9 mouse cellular contexts compared by ENCODE assay signal in genomic region chr7:143057667-143058220, GRCm38 (mm10). TPM values are rescaled to one million over a fixed set of nuclear protein-coding genes. Genes with fewer than 3 reads are reported as not detected.
DNase-seq lines count a peak whose midpoint lies in the region; ATAC-seq and TF ChIP-seq lines count a peak whose summit lies in the region.
"Had no signal": no experiment of that assay in that cellular context is flagged by ENCODE, and none has a peak within 500 bp of the region (broad histone marks: within the 10 kb centered on the region; RNA-seq: fewer than 3 reads in every experiment).

No protein-coding gene starts in this region.

- no peak for TF ChIP-seq CTCF in kidney, postnatal 0 days (IDR thresholded peaks at IDR 0.05; ENCODE audit: low read depth)
- TF ChIP-seq CTCF in hindbrain, postnatal 0 days (IDR thresholded peaks at IDR 0.05; ENCODE audit: low read depth): no peak

- peaks cover 39% of the 10 kb centered on the region for H3K4me1 ChIP-seq in kidney, postnatal 0 days (replicated peaks; ENCODE audit: insufficient read depth, low read length)
- peaks cover 45% of the 10 kb centered on the region for H3K4me1 ChIP-seq in hindbrain, postnatal 0 days (ENCODE audit: insufficient read depth, low read length)

- H3K36me3 ChIP-seq in kidney, postnatal 0 days (ENCODE audit: insufficient read depth, low read length): peaks cover 7% of the 10 kb centered on the region; the same call in 1 of the 2 replicates
- peaks cover 1% of the 10 kb centered on the region; the same call in 1 of the 2 replicates for H3K36me3 ChIP-seq in hindbrain, postnatal 0 days (ENCODE audit: insufficient read depth, low read length)

- no peak overlapping the region for H3K4me3 ChIP-seq in kidney, postnatal 0 days (replicated peaks; ENCODE audit: low read depth, low read length)
- no peak overlapping the region for H3K4me3 ChIP-seq in hindbrain, postnatal 0 days (ENCODE audit: low read length)
- H3K4me3 ChIP-seq: midbrain, embryonic 10.5 days had no signal

- no peak for ATAC-seq in kidney, postnatal 0 days (replicated peaks; ENCODE audit: low FRiP score, low read depth)
- ATAC-seq in common myeloid progenitor, adult 5-6 weeks (replicated peaks; ENCODE audit: low read depth, poor library complexity, severe bottlenecking): peak; percentile 19
- ATAC-seq in hindbrain, postnatal 0 days: no peak
- ATAC-seq in megakaryocyte-erythroid progenitor cell, adult 5-6 weeks (replicated peaks; ENCODE audit: low FRiP score, low TSS enrichment, poor library complexity, severe bottlenecking): peak; percentile 67

- 66% methylated on average over 9 of the region's 9 CpGs for WGBS in kidney, postnatal 0 days
- 86% methylated on average over 9 of the region's 9 CpGs for WGBS in hindbrain, postnatal 0 days

- no peak overlapping the region for H3K9ac ChIP-seq in kidney, postnatal 0 days (ENCODE audit: low read depth, low read length)
- H3K9ac ChIP-seq in hindbrain, postnatal 0 days (replicated peaks; ENCODE audit: low read length): no peak overlapping the region

- H3K27me3 ChIP-seq in kidney, postnatal 0 days (ENCODE audit: insufficient read depth, low read length): no peaks in the 10 kb centered on the region
- no peaks in the 10 kb centered on the region for H3K27me3 ChIP-seq in hindbrain, postnatal 0 days (ENCODE audit: insufficient read depth, low read length)

- peak overlapping the region; percentile 24 for H3K4me2 ChIP-seq in kidney, postnatal 0 days (ENCODE audit: low read length)
- no peak overlapping the region for H3K4me2 ChIP-seq in hindbrain, postnatal 0 days (ENCODE audit: low read depth, low read length)

- no peak for DNase-seq in kidney, postnatal 0 days (ENCODE audit: low spot score)
- no peak for DNase-seq in kidney, postnatal 4 days
- DNase-seq in hindbrain, postnatal 0 days (ENCODE audit: low spot score): no peak
- no peak for DNase-seq in gastrocnemius, adult 18-20 months (ENCODE audit: low spot score)
- no peak for DNase-seq in retina, embryonic 14.5 days (ENCODE audit: low spot score)
- DNase-seq: gastrocnemius, postnatal 14 days had no signal

- peak overlapping the region; percentile 77 for H3K27ac ChIP-seq in kidney, postnatal 0 days
- peak overlapping the region; percentile 73; the same call in 1 of the 2 replicates for H3K27ac ChIP-seq in hindbrain, postnatal 0 days

- H3K9me3 ChIP-seq in kidney, postnatal 0 days (replicated peaks; ENCODE audit: low read length): no peaks in the 10 kb centered on the region
- H3K9me3 ChIP-seq in hindbrain, postnatal 0 days (ENCODE audit: low read length): no peaks in the 10 kb centered on the region
- H3K9me3 ChIP-seq: midbrain, embryonic 10.5 days had no signal

RNA-seq across cellular contexts. Expression of gene Cd81, which starts 5.2 kb away (rescaled TPM):
- polyA plus RNA-seq in kidney, postnatal 0 days (2015; fragmentation: Nextera tagmentation; extraction: Ambion mirVana): 621 and 647 TPM in 2 replicates
- total RNA-seq in common myeloid progenitor, adult 5-6 weeks (2017): 187 and 210 TPM in 2 replicates
- total RNA-seq in hindbrain, postnatal 0 days (2014; rRNA removed): 758 and 776 TPM in 2 replicates
- 708 and 751 TPM in 2 replicates for polyA plus RNA-seq in hindbrain, postnatal 0 days (2015; fragmentation: Nextera tagmentation; extraction: Ambion mirVana)
- 194 and 203 TPM in 2 replicates for total RNA-seq in megakaryocyte-erythroid progenitor cell, adult 5-6 weeks (2014; fragmentation: Nextera tagmentation)
- 214 and 238 TPM in 2 replicates for total RNA-seq in megakaryocyte-erythroid progenitor cell, adult 5-6 weeks (2017)
- total RNA-seq in gastrocnemius, adult 18-20 months (2021): 100 to 1,000 TPM in 1 of 2 experiments, 10 to 100 TPM in 1; 97.2 to 115 TPM

RNA-seq across cellular contexts. Expression of gene Tssc4, which starts 11.3 kb away (rescaled TPM):
- polyA plus RNA-seq in kidney, postnatal 0 days (2015; fragmentation: Nextera tagmentation; extraction: Ambion mirVana): 69.1 and 72.3 TPM in 2 replicates
- 25.3 and 25.5 TPM in 2 replicates for total RNA-seq in common myeloid progenitor, adult 5-6 weeks (2017)
- 106 and 118 TPM in 2 replicates for total RNA-seq in hindbrain, postnatal 0 days (2014; rRNA removed)
- 101 and 102 TPM in 2 replicates for polyA plus RNA-seq in hindbrain, postnatal 0 days (2015; fragmentation: Nextera tagmentation; extraction: Ambion mirVana)
- 36.9 and 58.7 TPM in 2 replicates for total RNA-seq in megakaryocyte-erythroid progenitor cell, adult 5-6 weeks (2014; fragmentation: Nextera tagmentation)
- total RNA-seq in megakaryocyte-erythroid progenitor cell, adult 5-6 weeks (2017): 15.5 and 37.8 TPM in 2 replicates
- 1 to 10 TPM; 6.7 to 8.0 TPM for total RNA-seq in gastrocnemius, adult 18-20 months (2021)

RNA-seq across cellular contexts. Expression of gene Trpm5, which starts 36.7 kb away (rescaled TPM):
- polyA plus RNA-seq in kidney, postnatal 0 days (2015; fragmentation: Nextera tagmentation; extraction: Ambion mirVana): 3.4 and 3.9 TPM in 2 replicates
- total RNA-seq in common myeloid progenitor, adult 5-6 weeks (2017): not detected in 2 replicates
- 2.1 and 3.0 TPM in 2 replicates for total RNA-seq in hindbrain, postnatal 0 days (2014; rRNA removed)
- polyA plus RNA-seq in hindbrain, postnatal 0 days (2015; fragmentation: Nextera tagmentation; extraction: Ambion mirVana): 2.0 and 2.6 TPM in 2 replicates
- total RNA-seq in megakaryocyte-erythroid progenitor cell, adult 5-6 weeks (2014; fragmentation: Nextera tagmentation): 0.13 TPM in 1 of 2 replicates, not detected in the other
- total RNA-seq in megakaryocyte-erythroid progenitor cell, adult 5-6 weeks (2017): 2.3 TPM in 1 of 2 replicates, not detected in the other
- total RNA-seq in gastrocnemius, adult 18-20 months (2021): not detected

RNA-seq across cellular contexts. Expression of gene Kcnq1, which starts 48.4 kb away (rescaled TPM):
- 12.6 and 13.4 TPM in 2 replicates for polyA plus RNA-seq in kidney, postnatal 0 days (2015; fragmentation: Nextera tagmentation; extraction: Ambion mirVana)
- not detected in 2 replicates for total RNA-seq in common myeloid progenitor, adult 5-6 weeks (2017)
- total RNA-seq in hindbrain, postnatal 0 days (2014; rRNA removed): 1.2 and 1.9 TPM in 2 replicates
- 1.1 and 1.4 TPM in 2 replicates for polyA plus RNA-seq in hindbrain, postnatal 0 days (2015; fragmentation: Nextera tagmentation; extraction: Ambion mirVana)
- 0.46 TPM in 1 of 2 replicates, not detected in the other for total RNA-seq in megakaryocyte-erythroid progenitor cell, adult 5-6 weeks (2014; fragmentation: Nextera tagmentation)
- not detected in 2 replicates for total RNA-seq in megakaryocyte-erythroid progenitor cell, adult 5-6 weeks (2017)
- under 1 TPM; 0.50 to 0.57 TPM for total RNA-seq in gastrocnemius, adult 18-20 months (2021)

RNA-seq across cellular contexts. Expression of gene Tspan32, which starts 52.9 kb away (rescaled TPM):
- polyA plus RNA-seq in kidney, postnatal 0 days (2015; fragmentation: Nextera tagmentation; extraction: Ambion mirVana): 1.0 and 1.1 TPM in 2 replicates
- total RNA-seq in common myeloid progenitor, adult 5-6 weeks (2017): 115 and 119 TPM in 2 replicates
- total RNA-seq in hindbrain, postnatal 0 days (2014; rRNA removed): 0.16 and 0.29 TPM in 2 replicates
- polyA plus RNA-seq in hindbrain, postnatal 0 days (2015; fragmentation: Nextera tagmentation; extraction: Ambion mirVana): 0.40 and 0.71 TPM in 2 replicates
- total RNA-seq in megakaryocyte-erythroid progenitor cell, adult 5-6 weeks (2014; fragmentation: Nextera tagmentation): 163 and 191 TPM in 2 replicates
- 94.2 and 132 TPM in 2 replicates for total RNA-seq in megakaryocyte-erythroid progenitor cell, adult 5-6 weeks (2017)
- total RNA-seq in gastrocnemius, adult 18-20 months (2021): under 1 TPM in 1 of 2 experiments, not detected in 1; 0.40 TPM

Comparison
In these comparisons a context has a peak if more than half of its experiments do, and no peak if none do; other contexts are left out.
1. ATAC-seq: peak in common myeloid progenitor, adult 5-6 weeks (single experiment) and megakaryocyte-erythroid progenitor cell, adult 5-6 weeks (single experiment); none in kidney, postnatal 0 days (single experiment) and hindbrain, postnatal 0 days (single experiment).